Mouse (Mus musculus) layer of hippocampus, postnatal 36 days (tissue): ENCODE measurements at regions not wholly inside any gene's neighbourhood (a gene's known extent, or its start where the extent isn't known, plus 50 kb on each side); places are given as distances from the start of the nearest gene placed in this dataset.

Experiments
- DNase-seq, 2 experiments: peaks; one replicate each; pipeline ENCODE4 v3.0.0; 2022

DNA sequence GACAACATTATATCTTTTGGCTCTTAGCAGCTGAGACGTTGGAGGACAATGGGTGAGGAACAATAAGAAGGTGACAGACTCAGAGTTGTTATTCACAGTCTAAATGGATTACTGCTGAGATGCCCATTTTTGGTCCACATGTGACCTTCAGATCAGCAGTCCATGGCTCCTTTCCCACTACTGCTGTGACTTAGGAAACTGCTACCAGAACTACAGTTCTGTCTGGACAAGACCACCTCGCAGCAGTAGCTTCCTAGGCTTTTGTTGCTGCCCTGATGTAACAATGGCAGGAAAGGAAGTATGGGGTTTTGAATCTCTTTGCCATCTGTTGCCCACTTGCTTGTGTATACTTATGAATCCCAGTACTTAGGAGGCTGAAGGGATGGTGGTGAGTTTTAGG is 135.6 kb upstream of the Pls3 start:
- DNase-seq: no peak

DNA sequence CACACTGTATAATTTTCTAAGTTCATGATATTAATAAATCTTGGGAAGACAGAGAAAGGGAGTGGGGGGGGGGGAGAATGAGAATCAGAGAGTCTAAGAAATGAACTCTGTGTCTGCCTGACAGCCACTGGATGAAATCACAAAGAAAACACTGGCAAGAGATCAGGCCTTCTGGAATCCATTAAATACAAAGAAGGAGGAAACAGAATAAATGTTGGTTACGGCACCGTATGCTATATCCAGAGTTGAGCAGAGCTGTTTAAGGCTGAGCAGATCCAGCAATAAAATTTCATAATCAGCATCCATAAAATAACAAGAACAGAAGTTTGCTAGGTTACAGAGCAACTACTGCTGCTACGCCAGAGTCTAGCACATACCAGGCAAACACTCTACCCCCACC is 103.6 kb upstream of the Pls3 start:
- DNase-seq: peak in 1 of 2 experiments; percentile 10

DNA sequence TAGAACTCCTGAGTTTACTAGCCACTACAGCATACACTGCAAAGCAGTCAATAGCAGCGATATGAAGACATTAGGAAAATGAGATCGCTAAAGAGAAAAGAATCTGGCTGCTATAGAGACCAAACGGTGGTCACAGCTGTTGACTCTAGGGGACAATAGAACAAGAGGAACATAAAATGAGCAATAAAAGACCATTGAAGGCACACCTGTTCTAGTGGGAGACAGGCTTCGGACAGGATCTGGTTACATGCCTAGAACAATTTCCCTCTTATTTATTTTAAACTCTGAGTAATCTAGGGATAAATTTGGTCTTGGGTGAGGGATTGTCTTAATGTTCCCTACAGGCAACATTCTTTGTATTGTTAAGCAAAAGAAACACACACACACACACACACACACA is 99.7 kb upstream of the Pls3 start:
- DNase-seq: no peak

- no peak for DNase-seq
Observed at GRCm38 (mm10) chrX:75949694-75950093, 74.7 kb upstream of the Pls3 start.

DNA sequence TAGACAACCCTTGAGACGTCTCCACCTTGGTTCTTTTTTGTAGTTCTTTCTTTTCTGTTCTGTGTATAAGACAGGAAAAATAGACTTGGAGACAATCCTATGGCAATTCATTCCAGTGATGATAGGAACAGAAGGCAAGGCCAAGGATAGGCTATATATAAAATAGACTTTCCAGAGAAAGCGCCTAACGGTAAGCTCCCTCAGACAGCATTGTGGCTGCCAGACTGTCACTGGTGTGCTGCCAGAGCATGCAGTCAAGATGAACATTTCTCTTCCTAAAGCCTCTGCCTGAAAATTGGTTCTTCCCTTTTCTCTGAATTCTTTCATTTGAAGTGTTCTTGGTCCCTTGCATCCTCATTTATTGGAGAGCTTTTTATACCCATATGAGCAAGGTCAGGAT is 53.9 kb upstream of the Pls3 start:
- no peak for DNase-seq
